Mouse (Mus musculus) thymus, adult 18-20 months (tissue): ENCODE data around the gene Uso1.

ENCODE experiments used
- DNase-seq, 2 experiments: peaks; one replicate each; pipeline ENCODE4 v3.0.0; 2022; ENCODE audit warnings: mixed read lengths in 2 of 2

The Uso1 gene

DNA sequence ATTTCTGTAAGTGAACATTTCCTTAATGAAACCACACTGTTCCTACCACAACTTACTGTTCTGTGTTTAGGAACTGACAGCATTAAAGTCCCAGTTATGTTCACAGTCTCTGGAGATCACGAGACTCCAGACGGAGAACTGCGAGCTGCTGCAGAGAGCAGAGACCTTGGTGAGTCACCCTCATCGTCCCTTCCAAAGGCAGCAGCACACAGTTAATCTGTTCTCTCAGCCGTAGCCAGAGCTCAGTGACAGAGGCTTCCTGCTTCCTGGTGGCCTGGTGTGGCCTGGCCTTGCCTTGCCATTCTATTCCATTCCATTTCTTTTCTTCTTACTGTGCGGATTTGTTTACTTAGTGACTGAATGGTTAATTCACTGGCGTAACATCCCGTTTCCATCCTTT is 60.5 kb downstream of the Uso1 start:
- DNase-seq = no peak

DNA sequence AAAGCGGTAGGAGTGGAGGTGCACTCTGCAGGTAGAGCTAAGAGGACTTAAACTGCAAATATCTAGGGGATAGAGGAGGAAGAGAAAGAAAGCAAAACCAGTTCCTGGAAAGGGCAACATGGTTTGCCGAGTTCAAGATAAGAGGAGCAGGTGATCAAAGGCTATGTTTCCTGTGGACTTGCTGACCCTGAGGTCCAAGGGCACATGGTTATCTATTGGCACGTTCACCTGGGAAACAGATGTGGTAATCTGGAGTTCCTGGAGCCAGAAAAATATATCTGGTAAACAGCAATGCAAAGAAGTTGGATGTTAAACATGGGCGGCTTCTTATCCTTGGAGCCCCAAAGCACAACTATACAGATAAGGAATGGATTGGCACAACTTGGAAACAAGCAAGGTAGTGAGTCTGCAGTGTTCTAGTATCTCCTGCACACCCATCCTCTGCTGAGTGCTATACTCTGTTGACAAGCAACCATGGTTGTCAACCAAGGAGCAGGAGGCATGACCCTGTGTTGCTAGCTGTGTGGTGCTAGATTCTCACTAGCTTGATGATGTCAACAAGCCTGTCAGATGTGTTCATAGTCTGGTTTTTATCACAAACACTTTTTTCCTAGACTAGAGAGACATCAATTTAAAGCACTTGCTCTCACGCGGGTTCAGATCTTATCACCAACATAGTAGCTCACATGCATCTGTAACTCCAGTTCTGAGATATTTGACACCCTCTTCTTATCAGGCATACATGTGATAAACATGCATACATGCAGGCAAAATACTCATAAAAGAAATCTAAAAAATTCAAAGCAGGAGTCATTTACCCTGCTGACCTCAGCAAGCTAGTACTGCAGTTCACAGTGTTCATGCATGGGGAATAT is 66.7 kb downstream of the Uso1 start:
- DNase-seq = no peak

DNA sequence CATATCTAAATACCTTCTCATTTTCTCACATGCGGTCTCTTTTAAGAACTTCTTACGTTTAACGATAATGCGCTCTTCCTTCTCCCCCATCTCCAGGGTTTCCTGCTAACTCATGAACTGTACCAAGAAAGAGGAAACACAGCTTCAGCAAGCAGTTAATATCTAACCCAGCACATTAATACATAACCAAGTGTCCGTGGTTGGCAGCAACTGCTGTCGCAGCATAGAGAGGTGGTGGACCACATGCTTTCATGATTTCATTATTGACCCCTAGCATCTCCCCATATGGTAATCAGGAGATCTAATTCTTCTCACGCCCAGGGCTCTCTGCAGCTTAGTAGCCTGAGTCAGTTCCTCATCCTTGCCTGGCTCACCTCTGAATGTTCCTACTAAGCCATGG is 67.4 kb downstream of the Uso1 start:
- no peak for DNase-seq

DNA sequence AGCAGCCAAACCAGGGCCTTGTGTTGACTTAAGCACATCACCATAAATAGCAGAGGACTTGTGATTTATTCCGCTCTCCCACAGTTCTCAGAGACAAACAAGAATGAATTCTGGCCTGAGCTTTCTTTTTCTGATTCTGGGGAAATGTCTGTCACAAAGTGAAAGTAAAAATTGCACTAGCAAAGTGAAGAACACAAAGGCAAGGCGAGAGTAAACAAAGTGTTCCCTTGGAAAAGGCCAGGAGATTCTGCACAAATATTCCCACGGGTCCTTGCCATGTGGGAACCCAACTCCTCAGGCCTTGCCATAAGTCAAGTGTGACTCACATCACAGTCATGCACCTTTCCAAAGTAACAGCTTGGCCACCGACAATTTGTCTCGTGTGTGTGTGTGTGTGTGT is 68.0 kb downstream of the Uso1 start:
- no peak for DNase-seq

DNA sequence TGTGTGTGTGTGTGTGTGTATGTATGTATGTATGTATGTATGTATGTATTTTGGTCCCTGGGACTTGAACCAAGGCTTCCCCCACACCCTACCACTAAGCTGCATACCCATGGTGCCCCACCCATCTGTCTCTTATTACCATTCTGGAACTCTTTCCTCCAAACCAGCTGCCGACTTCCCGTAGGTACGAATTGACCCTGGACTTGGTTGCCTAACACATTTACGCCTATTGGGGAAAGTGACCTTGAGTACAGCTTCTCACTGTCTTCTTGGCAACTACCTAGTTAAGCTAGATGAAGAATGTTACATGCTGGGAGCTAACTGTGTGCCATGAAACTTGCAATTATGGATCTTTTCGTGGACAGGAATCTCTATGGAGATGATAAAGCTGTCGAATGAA is 68.4 kb downstream of the Uso1 start:
- DNase-seq = no peak

DNA sequence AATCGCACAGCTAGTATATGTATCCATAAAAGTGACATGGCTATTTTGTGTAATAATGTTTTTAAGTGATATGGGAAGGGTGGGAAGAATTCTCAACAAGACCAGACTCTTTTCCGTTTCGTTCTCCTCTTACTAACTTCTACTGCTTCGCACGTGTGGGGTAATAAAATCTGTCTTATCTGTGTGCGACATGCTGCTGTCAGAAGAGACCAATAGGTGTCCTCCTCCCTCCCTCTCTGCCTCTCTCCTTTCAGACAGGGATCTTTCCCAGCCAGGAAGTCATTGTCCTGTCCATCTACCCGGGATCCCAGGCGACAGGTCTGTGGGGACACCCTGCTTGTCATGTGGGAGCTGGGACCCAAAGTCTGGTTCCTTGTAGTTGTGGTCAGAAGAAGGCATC is 72.5 kb downstream of the Uso1 start:
- DNase-seq = no peak

DNA sequence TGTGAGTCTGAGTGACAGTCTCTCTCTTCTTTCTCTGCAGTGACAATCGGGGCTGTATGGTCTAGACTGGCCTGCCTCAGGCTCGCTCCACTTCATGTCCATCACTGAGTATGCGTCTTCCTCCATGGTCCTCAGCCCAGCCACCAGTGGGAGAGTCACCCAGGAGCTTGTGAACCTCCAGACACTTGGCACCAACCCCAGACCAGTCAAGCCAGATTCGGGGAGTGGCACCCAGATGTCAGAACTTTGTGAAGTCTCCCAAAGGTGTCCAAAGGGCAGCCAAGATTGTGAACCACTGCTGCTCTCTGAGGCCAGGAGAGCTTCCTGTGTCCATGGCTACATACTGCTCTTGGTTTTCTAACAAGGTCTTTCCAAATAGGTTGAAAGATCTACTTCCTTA is 74.5 kb downstream of the Uso1 start:
- DNase-seq = no peak

DNA sequence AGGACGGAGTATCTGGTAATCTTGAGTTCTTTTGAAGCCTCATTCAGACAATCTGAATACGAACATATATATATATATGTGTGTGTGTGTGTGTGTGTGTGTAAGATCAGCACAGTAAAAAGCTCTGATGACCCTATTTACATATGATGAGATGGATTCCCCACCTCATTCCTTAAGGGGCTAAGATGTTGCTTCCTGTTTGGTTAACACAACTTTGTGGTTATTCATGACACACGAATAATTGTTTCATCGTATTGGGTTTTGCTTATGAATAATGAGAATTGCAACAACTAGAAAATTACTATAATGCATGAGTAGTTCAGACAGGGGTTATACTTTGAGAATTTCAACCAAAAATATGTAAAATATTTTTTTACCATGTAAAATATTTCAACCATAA is 77.6 kb downstream of the Uso1 start, which contains the start of gene U90926:
TSS of gene U90926 (minus strand) at position 101 of the 400 bp plus-strand sequence.
- no peak for DNase-seq

DNA sequence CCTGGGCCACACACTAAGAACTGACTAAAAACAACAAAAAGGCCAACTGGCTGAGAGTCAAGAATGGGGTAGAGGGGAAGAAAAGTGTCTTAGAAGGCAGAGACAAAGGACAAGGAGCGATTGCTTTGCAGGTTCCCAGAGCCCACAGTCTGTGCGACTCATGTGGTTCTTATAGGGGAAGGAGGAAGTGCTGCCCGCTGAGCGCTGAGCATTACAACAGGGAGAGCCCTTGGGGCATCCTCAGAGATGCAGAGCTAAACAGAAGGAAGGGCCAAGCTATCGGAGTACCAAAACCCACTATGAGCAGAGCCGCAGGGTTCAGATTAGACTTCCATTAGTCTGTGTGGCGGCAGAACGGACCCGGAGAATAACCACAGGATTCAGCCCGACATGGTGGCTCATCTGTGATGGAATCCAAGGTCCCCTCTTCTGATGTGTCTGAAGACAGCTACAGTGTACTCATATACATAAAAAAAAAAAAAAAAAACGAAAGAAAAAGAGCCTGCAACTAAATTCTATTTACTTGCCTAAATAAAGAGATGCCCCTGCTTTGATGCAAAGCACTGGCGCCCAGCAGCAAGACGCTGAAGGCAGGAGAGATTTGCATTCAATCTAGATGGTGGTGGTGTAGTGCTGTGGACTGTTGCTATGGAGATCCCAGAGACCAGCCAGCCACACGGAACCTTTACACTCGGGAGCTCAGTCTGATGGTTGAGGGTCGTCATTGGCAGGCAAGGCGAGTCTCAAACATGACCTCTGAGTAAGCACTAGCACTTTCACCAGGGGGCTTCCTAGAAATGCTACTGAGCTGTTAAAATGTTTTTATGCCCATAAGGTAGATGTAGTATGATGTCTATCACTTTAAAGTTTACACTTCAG is 81.4 kb downstream of the Uso1 start:
- no peak for DNase-seq

DNA sequence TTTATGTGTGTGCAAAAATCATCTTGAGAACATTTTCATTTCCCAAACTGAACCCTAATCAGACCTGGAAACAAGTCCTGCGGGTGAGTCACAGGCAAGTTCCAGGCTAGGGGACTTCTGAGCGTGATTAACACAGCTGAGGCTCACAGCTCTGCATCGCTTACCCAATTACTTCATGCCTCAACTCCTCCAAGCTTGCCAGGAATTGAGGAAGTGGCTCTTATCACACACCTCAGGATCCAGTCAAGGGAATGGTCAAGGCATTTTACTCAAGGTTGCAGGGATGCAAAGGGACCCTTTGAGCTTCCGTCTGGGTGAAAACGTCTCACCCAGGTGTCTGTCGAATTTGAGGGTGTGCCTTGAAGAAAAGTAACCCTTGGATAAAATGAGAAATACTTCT is 82.1 kb downstream of the Uso1 start:
- DNase-seq = no peak

DNA sequence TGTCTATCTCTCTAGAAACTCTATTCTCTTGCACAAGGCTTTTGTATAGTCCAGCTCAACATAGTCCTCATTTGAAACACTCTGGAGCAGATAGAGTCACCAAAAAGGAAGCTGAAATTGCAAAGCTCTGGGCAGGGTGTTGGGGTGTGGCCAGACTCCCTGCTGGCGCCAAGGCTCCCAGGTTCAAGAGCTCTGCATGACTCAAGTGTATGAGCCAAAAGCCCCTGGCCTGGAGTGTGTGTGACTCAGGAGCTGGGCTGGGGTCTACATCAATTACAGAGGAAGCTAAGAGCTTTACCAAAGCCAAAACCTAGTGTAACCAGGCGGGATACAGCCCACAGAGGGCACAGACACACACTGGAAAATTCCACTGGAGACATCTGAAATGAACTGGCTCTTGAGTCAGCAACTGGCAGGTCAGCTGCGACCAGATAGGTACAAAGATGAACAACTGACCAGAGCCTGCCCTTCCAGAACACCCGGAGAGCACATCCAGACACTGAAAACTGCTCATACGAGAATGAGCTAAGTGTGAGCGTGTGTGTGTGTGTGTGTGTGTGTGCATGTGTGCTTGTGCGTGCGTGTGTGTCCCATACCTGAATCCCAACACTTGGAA is 82.7 kb downstream of the Uso1 start:
- DNase-seq = no peak

DNA sequence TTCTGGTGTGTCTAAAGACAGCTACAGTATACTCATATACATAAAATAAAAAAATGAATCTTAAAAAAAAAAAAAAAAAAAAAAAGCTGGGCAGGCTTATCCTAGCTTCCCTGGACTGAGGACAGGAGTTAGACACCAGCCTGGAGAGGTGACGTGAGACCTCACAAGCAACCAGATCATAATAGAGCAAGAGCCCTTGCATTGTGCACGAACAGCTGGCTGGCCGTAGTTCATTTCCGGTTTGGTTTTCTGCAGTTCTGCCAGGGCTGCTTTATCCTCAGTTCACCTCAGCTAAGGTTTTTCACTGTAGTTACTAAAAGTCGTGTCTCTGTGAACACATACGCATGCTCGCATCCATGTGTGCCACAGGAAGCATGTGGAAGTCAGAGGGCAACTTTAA is 90.0 kb downstream of the Uso1 start:
- DNase-seq = no peak

DNA sequence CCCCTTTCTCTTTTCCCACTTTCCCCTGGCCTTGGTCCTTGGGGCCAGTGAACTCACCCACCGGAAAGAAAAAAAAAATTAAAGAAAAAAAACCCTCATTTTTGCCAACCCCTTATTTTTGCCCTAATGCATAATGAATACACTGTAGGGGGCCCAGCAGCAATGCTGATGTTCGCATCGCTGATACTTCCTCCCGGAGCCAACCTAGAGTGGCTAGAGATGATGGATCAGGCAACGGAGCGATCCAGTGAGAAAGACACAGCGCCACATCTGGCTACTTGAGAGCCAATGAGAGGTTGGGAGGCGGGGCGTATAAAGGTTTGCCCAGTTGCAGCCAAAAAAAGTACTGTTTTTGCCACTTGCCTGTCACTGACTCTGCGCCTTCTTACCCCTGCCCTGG is 91.0 kb downstream of the Uso1 start:
- DNase-seq = no peak

DNA sequence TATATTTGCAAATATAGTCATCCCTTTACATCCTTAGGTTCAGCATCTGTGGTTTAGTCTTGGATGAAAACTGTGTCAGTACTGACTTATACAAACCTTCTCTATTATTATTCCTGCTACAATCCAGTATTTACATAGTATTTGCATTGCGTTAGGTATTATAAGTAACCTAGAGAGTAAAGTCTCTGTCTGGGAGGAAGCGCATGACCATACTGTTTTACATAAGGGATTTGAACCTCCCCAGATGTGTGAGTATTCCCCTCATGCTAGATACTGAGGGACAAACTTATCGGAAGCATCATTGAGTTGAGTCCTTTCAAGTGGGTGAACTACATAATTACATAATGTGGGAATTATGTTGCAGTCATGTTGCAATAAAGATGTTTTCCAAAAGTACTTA is 91.8 kb downstream of the Uso1 start:
- no peak for DNase-seq

DNA sequence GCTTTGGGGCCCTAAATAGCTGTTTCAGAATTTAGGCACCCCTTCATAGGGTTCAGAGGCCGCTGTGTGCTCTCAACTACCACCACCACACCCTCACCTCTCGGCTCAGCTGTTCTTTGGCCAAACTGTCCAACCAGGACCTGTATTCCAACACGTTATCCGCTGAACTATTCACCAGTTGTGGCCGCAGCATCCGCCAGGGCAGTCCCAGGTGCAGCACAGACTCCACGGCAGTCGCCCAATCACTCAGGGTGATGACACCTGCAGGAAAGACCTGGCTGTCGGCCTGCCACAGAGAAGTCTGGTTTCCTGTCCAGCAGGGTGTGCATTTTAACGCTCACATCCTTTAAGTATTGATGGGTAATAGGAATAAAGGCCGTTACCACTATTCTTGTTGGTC is 92.6 kb downstream of the Uso1 start:
- no peak for DNase-seq

DNA sequence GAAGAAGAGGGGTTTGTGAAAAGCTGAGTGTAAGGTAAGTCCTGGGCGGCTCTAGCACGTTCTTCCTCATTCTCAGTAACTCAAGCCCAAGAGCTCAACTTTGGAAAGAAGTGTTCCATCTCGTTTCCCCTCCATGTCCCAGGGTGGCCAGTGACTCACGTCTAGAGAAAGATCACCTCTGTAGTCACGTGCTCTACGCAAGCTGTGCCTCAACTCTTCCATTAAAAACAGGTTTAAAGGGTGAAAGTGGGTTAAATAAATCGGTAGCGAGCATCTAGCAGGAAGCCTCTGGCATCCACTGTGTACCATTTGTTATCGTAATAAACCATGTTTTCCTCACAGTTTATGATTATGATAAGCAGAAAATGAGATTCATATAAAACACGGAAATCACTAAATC is 94.1 kb downstream of the Uso1 start:
- DNase-seq = no peak

DNA sequence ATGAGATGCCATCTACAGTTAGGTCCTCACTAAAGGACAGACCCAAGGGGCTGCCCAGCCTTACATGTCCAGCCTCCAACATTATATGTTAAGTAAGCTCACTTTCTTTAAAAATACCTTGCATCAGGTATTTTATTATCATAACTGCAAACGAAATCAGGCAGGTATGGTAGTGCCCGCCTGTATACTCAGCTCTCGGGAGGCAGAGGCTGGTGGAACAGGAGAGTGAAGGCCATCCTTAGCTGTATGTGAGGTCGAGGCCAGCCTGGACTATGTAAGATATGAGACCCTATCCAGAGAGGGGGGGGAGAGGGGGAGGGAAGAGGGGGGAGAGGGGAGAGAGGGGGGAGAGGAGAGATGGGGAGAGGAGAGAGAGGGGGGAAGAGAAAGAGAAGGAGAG is 95.6 kb downstream of the Uso1 start:
- DNase-seq = no peak

DNA sequence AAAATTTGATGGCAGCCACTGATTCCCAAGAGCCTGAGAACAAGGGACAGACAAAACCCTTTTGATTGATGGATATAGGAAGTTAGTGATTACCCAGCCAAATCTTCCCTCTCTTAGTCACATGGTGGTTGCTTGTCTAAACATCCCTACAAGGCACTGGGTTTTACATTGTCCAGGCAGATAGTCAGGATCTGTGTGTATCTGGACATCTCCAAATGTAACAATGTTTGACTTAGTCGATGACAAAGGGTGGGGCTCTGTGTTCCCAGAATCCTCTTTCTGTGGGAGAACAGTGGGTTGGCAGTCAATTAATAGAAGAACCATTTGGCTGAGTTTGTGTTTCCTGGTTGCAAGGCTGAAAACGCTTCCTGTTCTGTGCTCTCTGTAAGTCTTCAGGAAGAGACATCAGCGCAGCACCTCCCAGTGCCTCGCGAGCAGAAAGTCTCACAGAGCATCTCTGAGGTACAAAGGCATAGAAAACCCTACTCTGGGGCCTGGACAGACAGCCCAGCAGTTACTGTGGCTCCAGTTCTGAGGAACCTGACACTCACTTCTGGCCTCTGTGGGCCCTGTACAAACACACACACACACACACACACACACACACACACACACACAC is 97.3 kb downstream of the Uso1 start:
- no peak for DNase-seq

DNA sequence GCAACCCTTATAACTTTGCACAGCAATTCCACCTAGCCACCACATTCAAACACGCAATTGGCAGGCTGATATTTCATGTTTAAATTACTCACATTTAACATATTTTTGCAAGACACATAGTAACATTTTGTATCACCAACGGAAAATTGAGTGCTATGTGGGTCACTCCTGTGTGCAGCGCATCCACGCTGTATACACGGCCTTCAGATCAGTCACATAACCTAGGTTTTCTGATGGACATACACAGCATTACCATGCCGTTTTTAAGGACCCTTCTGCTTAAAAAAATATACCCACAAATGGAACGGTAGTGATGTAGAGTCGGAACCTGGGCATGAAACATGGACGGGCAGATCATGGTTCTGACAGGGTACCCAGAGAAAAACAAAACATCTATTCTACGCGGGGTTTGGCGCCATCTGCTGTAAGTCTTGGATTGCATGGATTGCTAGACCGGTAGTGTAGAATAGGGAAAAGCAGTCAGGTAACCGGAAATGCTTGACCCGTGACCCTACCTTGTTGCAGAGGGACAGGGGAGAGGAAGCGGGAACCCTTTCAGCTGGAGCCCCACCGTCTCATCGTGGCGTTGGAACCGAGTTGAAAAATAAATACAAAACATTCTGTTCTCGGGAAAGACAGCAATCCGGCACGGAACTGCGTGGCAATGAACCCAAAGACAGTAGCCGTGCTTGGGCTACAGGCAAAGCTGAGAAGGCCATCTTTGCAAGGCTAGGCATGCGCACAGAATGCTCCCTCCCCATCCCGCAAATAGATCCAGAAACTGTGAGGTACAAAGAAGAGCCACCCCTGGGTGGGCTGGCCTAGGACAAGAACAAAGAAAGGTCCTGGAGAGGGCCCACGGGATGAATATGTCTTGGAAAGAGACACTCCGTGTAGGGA is 101.8 kb downstream of the Uso1 start:
- peak; percentile 26 to 33 for DNase-seq

DNA sequence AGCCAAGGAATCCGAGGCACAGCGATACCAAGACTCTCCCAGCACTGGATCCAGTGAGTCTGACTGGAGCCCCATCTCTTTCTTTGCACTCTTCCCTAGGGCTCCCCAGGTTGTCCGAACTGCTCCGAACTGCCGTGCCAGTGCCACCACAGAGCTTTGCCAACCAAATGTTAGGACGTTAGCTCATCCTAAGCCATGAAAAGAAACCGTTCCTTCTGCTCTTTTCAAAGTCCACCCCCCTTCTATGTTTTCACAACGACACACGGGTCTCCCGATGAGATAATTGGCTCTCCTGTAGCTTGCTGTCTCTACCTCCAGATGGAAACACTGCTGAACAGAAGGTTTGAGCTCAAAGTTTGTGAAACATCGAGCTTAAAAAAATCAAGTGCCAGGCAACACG is 103.0 kb downstream of the Uso1 start:
- no peak for DNase-seq

DNA sequence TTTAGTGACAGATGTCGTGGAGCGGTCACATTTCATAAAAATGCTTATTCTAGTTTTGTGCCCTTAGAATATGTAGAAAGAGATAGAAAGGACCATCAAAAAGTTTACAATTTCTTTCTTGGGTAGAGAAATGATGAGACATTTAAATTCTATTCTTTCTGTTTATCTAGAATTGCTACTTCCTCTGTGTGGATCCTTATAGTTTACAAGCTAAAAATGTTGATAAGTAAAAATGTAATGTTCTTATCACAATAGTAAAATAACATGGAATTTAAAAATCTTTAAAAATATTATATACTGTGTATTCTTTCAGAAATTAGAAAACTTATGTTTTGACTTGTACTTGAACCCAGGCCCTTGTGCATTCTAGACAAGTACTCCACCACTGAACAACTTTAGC is 107.2 kb downstream of the Uso1 start:
- no peak for DNase-seq

DNA sequence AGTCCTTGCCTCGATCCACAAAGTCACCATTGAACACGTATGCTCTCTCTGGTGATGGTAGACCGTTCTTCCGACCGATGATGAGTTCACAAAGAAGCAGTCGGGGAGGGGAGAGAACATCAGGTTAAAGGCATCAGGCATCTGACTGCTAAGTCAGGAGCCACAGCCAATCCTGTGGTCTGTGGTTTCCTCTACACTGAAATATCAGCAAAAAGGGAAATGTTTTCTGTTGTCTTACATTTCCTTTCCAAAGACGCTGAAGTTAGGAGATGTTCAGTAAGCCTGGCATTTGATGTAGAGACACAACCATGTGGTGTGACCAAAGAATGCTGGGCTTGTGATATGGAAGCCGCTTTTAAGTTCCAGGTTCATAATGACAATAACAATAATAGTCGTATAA is 107.7 kb downstream of the Uso1 start:
- peak; percentile 32 to 64 for DNase-seq
